Mouse (Mus musculus) heart, embryonic 12.5 days (tissue): ENCODE measurements at regions not wholly inside any gene's neighbourhood (a gene's known extent, or its start where the extent isn't known, plus 50 kb on each side); places are given as distances from the start of the nearest gene placed in this dataset.

ENCODE experiments used
- ATAC-seq: fragments of 200-750 bp; cut with Nextera tagmentation; 2 replicates; pipeline ENCODE4 v1.8.0; 2017; ENCODE audit warnings: moderate TSS enrichment, moderate library complexity; ENCODE audit not compliant: insufficient number of reproducible peaks, low FRiP score
- H3K27ac ChIP-seq: fragments of 300-500 bp; sonication (generic); 2 replicates; pipeline ENCODE4 v1.5.1; 2016; ENCODE audit warnings: mild to moderate bottlenecking, moderate library complexity; ENCODE audit not compliant: poor library complexity, severe bottlenecking
- H3K27me3 ChIP-seq: fragments of 300-500 bp; sonication (generic); replicated peaks from 2 replicates; pipeline ENCODE4 v1.6.1; 2016; ENCODE audit warnings: mild to moderate bottlenecking, moderate library complexity
- H3K36me3 ChIP-seq: fragments of 300-500 bp; sonication (generic); 2 replicates; pipeline ENCODE4 v1.6.1; 2016; ENCODE audit warnings: mild to moderate bottlenecking, moderate library complexity
- H3K4me1 ChIP-seq: fragments of 300-500 bp; sonication (generic); replicated peaks from 2 replicates; pipeline ENCODE4 v1.6.1; 2016; ENCODE audit warnings: mild to moderate bottlenecking
- H3K4me2 ChIP-seq: fragments of 300-500 bp; sonication (generic); 2 replicates; pipeline ENCODE4 v1.6.1; 2016; ENCODE audit warnings: mild to moderate bottlenecking, moderate library complexity
- H3K4me3 ChIP-seq: fragments of 300-500 bp; sonication (generic); 2 replicates; pipeline ENCODE4 v1.5.1; 2016; ENCODE audit warnings: mild to moderate bottlenecking
- H3K9ac ChIP-seq: fragments of 300-500 bp; sonication (generic); 2 replicates; pipeline ENCODE4 v1.6.1; 2016; ENCODE audit warnings: mild to moderate bottlenecking, moderate library complexity
- H3K9me3 ChIP-seq: fragments of 300-500 bp; sonication (generic); replicated peaks from 2 replicates; pipeline ENCODE4 v1.6.1; 2016; ENCODE audit warnings: mild to moderate bottlenecking, moderate library complexity
- WGBS: fragments of 180-500 bp; shearing (Covaris S2); methylation state at CpG from one replicate; pipeline ENCODE4 v1.1.7; 2016; 5-methylcytosine and 5-hydroxymethylcytosine counted together

- 85% methylated on average over 2 of the region's 2 CpGs for WGBS
- Histone ChIP-seq H3K27ac (no peak overlapping the region), H3K4me3 (no peak overlapping the region), H3K4me1 (no peaks in the 10 kb centered on the region), H3K27me3 (no peaks in the 10 kb centered on the region), H3K9me3 (peaks cover 14% of the 10 kb centered on the region), H3K9ac (no peak overlapping the region), H3K36me3 (no peaks in the 10 kb centered on the region), H3K4me2 (no peak overlapping the region)
- no peak for ATAC-seq
These were observed 74.3 kb downstream of the Serpinb9g start for GRCm38 (mm10) chr13:33558927-33559326.

DNA sequence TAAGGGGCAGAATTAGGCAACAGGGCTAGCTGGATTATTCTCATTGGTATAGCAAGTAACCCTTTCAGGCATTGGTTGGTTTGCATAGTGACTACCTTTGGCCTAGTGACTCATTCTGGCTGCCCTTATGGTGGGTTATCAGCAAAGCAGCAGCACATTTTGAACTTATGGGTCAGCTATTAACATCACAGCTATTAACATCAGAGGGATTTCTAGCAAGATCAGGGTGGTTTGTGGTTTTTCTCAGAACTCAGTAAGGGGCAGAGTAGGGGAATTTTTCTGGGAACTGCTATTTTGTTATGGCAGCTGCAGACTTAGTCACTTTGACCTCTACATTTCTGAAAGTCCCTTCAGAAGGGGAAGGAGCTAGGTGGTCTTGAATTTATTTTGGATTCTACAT lies 75.1 kb downstream of the Serpinb9g start:
- no peak for ATAC-seq
- Histone ChIP-seq H3K4me2 (no peak overlapping the region), H3K9me3 (peaks cover 10% of the 10 kb centered on the region)

DNA sequence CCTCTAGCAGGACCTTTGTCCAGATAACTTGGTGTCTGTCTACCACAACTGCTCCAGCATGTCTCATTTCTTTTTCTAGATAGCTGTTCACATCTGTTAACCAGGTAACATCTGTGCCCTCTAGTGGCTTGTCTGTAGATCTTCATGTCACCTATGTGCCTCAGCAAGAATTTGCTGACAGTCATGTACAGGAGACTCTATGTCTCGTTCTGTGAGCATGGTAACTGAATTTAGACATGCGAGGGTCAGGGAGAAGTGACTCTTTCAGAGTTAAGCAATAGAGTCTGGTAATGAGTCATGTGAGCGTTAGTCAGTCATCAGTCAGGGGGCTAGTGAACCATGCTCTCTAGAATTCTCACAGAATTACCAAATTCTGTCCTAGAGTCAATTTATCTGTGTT lies 77.0 kb downstream of the Serpinb9g start:
- no peak for ATAC-seq
- H3K4me2 ChIP-seq, result no peak overlapping the region
- no peaks in the 10 kb centered on the region for H3K36me3 ChIP-seq
- H3K27ac ChIP-seq, result no peak overlapping the region
- no peaks in the 10 kb centered on the region for H3K4me1 ChIP-seq
- H3K27me3 ChIP-seq, result no peaks in the 10 kb centered on the region
- H3K4me3 ChIP-seq, result no peak overlapping the region
- peaks cover 26% of the 10 kb centered on the region for H3K9me3 ChIP-seq
- H3K9ac ChIP-seq, result no peak overlapping the region
- 70% methylated on average over 3 of the region's 3 CpGs for WGBS

More for the DNA sequence above, 75.1 kb downstream of the Serpinb9g start:
- no peaks in the 10 kb centered on the region for H3K4me1 ChIP-seq
- H3K4me3 ChIP-seq, result no peak overlapping the region
- no peak overlapping the region for H3K9ac ChIP-seq
- H3K27me3 ChIP-seq, result no peaks in the 10 kb centered on the region
- no peaks in the 10 kb centered on the region for H3K36me3 ChIP-seq
- no peak overlapping the region for H3K27ac ChIP-seq

GRCm38 (mm10) chr13:33562928-33563327 lies 78.3 kb downstream of the Serpinb9g start:
- H3K9ac ChIP-seq, result no peak overlapping the region
- no peaks in the 10 kb centered on the region for H3K27me3 ChIP-seq
- WGBS, result 28% methylated on average over 1 of the region's 1 CpGs
- no peak for ATAC-seq
- no peak overlapping the region for H3K27ac ChIP-seq
- H3K4me2 ChIP-seq, result no peak overlapping the region
- peaks cover 32% of the 10 kb centered on the region for H3K9me3 ChIP-seq
- no peaks in the 10 kb centered on the region for H3K36me3 ChIP-seq
- no peaks in the 10 kb centered on the region for H3K4me1 ChIP-seq
- no peak overlapping the region for H3K4me3 ChIP-seq

GRCm38 (mm10) chr13:33563366-33563765 lies 78.8 kb downstream of the Serpinb9g start:
- Histone ChIP-seq H3K27me3 (no peaks in the 10 kb centered on the region), H3K4me3 (no peak overlapping the region), H3K9me3 (peaks cover 35% of the 10 kb centered on the region), H3K4me1 (no peaks in the 10 kb centered on the region), H3K36me3 (no peaks in the 10 kb centered on the region), H3K9ac (no peak overlapping the region), H3K4me2 (no peak overlapping the region), H3K27ac (no peak overlapping the region)
- 38% methylated on average over 1 of the region's 1 CpGs for WGBS
- no peak for ATAC-seq

- Histone ChIP-seq H3K9ac (no peak overlapping the region), H3K27me3 (no peaks in the 10 kb centered on the region), H3K4me1 (no peaks in the 10 kb centered on the region), H3K4me3 (no peak overlapping the region), H3K9me3 (peaks cover 46% of the 10 kb centered on the region), H3K27ac (no peak overlapping the region), H3K4me2 (no peak overlapping the region), H3K36me3 (no peaks in the 10 kb centered on the region)
- ATAC-seq, result no peak
- 73% methylated on average over 4 of the region's 4 CpGs for WGBS
These were observed 83.3 kb downstream of the Serpinb9g start for GRCm38 (mm10) chr13:33567915-33568314.

DNA sequence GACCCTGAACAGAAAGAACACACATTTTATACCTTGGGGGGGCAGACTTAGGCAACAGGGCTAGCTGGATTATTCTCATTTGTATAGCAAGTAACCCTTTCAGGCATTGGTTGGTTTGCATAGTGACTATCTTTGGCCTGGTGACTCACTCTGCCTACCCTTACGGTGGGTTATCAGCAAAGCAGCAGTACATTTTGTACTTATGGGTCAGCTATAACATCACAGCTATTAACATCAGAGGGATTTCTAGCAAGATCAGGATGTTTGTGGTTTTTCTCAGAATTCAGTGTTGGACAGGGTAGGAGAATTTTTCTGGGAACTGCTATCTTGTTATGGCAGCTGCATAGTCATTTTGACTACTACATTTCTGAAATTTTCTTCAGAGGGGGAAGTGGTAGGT lies 84.7 kb downstream of the Serpinb9g start:
- 69% methylated on average over 1 of the region's 1 CpGs for WGBS
- no peaks in the 10 kb centered on the region for H3K27me3 ChIP-seq
- ATAC-seq, result no peak
- H3K4me3 ChIP-seq, result no peak overlapping the region
- peaks cover 50% of the 10 kb centered on the region for H3K9me3 ChIP-seq
- H3K36me3 ChIP-seq, result no peaks in the 10 kb centered on the region
- no peaks in the 10 kb centered on the region for H3K4me1 ChIP-seq
- no peak overlapping the region for H3K27ac ChIP-seq
- no peak overlapping the region for H3K9ac ChIP-seq
- H3K4me2 ChIP-seq, result no peak overlapping the region

DNA sequence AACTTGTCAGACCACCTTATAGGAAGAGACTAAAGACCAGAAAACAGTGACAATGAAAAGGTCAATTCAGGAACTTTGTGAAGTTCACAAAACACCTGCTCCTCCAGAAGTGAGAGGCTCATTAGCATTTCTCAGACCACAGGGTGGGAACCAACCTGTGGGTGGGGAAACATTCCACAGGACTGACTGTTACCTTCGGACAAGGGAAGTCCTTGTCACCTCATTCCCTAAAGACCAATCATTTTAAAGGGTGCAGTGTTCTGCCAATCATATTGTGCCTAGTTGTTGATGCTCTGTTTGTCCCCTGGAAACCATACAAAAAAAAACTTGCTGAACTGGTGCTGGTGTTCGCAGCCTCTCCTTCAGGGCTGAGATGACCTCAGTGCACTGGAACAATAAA lies 86.2 kb downstream of the Serpinb9g start:
- Histone ChIP-seq H3K36me3 (no peaks in the 10 kb centered on the region), H3K4me3 (no peak overlapping the region), H3K9me3 (peaks cover 41% of the 10 kb centered on the region), H3K9ac (no peak overlapping the region), H3K27ac (no peak overlapping the region), H3K27me3 (no peaks in the 10 kb centered on the region), H3K4me1 (no peaks in the 10 kb centered on the region), H3K4me2 (no peak overlapping the region)
- 79% methylated on average over 2 of the region's 2 CpGs for WGBS
- no peak for ATAC-seq

- H3K4me3 ChIP-seq, result no peak overlapping the region
- peaks cover 10% of the 10 kb centered on the region for H3K9me3 ChIP-seq
- H3K4me1 ChIP-seq, result no peaks in the 10 kb centered on the region
- ATAC-seq, result no peak
- no peaks in the 10 kb centered on the region for H3K27me3 ChIP-seq
- no peak overlapping the region for H3K9ac ChIP-seq
- no peak overlapping the region for H3K4me2 ChIP-seq
- H3K36me3 ChIP-seq, result no peaks in the 10 kb centered on the region
- H3K27ac ChIP-seq, result no peak overlapping the region
These were observed 75.1 kb upstream of the Serpinb6d start for GRCm38 (mm10) chr13:33586065-33586464.
